Mouse (Mus musculus) Patski (cell line): ENCODE data around the gene Abr. TPM values are rescaled to one million over a fixed set of nuclear protein-coding genes. Genes with fewer than 3 reads are reported as not detected.
A peak's percentile ranks its signal among the peaks of the same experiment; 100 is the strongest.

Experiments
- ATAC-seq: fragments of 100-300 bp; one replicate; pipeline ENCODE4 v1.8.0; 2021
- CTCF ChIA-PET: fragments of 350-600 bp; sonication (Branson Sonifier 250); formaldehyde crosslinking; loops from one replicate; lab custom pipeline; 2022; ENCODE audit warnings: inconsistent platforms; lab: Charles Lee
- POLR2A ChIA-PET: fragments of 350-600 bp; sonication (Branson Sonifier 250); formaldehyde crosslinking; loops from one replicate; lab custom pipeline; 2022; ENCODE audit warnings: antibody characterized with exemption, inconsistent platforms; lab: Charles Lee
- DNase-seq: peaks from one replicate; pipeline ENCODE4 v3.0.0-alpha.2; 2011; ENCODE audit warnings: low read depth, low spot score
- H3K27me3 ChIP-seq: fragments of 371-371 bp; one replicate; pipeline ENCODE4 v1.5.1; 2021
- CTCF ChIP-seq: fragments of 100-300 bp; IDR thresholded peaks from one replicate; pipeline ENCODE4 v1.5.1; 2021
- in situ Hi-C: fragments of 300-500 bp; cut with MboI; formaldehyde crosslinking; loops from 3 replicates; pipeline ENCODE4 v1.11.1; 2018; ENCODE audit warnings: low pct_unique_long_range_greater_than_20kb, mixed read lengths
- polyA plus RNA-seq: library from polyadenylated mRNA; unstranded; gene quantifications from one replicate; pipeline ENCODE4 v1.2.3, GENCODE M21; 2021

The Abr gene
- polyA plus RNA-seq, 1 experiment from 2014 or later = 136 TPM

DNA sequence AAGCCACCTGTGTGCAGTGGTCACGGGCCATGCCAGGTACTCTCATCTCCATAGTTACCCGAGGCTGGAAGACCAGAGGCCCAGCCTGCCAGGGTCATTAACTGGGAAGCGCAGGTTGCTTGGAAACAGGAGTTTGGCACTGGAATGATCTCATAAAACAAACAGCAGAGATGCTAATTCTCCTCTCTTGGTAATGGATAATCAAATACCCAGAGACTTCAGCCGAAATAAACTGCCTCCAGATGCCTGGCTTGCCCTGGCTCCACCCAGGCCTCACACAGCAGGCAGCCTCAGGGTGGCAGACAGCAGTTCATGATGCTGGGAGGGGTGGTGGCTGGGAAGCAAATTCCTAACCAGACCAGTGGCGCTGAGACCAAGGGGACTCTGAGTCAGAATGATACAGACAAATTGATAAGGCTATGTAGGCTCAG, 145.0 kb downstream of the Abr start:
- ChIA-PET POLR2A (interaction anchor here (0.6 kb wide), 1 partner anchor 139 kb away, joined by 3 read pairs; no protein-coding TSS in a partner anchor), CTCF (no interaction called here)
- TF ChIP-seq CTCF = no peak
- DNase-seq (peak; percentile 76), ATAC-seq (peak; percentile 89)
- H3K27me3 ChIP-seq = no peaks in the 10 kb centered on the region
- in situ Hi-C loops = no loop called here

DNA sequence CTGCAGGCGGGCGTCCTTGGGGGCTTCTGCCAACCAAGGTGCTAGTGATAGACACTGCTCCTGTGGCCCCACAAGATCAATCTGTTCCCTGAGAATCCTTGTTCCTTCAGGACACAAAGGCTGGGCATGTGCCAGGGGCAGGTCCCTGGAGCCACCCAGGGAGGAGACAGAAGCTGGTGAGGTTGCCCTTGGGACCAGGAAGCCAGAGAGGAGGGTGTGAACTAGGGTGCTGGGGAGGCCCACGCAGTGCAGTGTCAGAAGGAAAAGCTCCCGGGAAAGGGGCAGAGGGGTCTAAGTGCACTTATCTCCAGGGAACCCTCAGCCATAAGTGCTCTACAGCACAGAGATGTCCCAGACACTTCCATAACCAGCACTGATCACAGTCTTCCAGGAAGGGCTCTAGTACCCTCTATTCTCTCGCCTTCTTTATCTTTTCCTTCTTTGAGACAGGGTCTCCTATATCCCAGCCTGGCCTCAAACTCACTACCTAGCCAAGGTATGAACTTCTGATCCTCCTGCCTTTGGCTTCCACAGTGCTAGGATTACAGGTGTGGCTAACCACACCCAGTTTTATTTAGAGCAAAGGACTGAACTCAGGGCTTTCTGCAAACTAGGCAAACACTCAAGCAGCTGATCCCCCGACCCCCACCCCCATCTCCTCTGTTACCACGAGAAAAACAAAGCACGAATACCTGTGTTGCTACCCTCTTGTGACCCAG, 145.6 kb downstream of the Abr start:
- no peaks in the 10 kb centered on the region for H3K27me3 ChIP-seq
- TF ChIP-seq CTCF = no peak
- in situ Hi-C loops = no loop called here
- ChIA-PET POLR2A (interaction anchor here (0.6 kb wide), 1 partner anchor 140 kb away, joined by 3 read pairs; no protein-coding TSS in a partner anchor), CTCF (no interaction called here)
- no peak for DNase-seq
- ATAC-seq = no peak

DNA sequence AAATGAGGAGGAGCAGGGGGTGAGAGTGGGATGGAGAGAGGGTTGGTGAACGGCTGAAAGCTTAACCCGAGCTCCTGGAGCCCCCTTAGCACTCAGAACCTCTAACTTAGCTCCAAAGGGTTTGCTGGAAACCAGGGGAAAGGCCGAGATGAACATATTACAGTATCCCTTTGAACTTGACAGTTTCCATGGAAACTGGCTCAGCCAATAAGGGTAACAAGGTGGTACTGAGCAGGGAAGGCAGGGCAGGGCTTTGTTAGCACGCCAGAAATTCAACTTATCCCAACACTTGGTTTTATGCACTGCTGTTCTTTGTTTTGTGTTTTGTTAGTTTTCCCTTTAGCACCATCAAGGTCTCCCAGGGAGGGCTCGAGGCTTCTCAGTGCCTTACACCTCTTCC, 149.5 kb downstream of the Abr start:
- DNase-seq = no peak
- ATAC-seq = no peak
- CTCF ChIA-PET = interaction anchor here (1.0 kb wide), 2 partner anchors 18 to 95 kb away, joined by 3 to 4 read pairs; no protein-coding TSS in a partner anchor
- H3K27me3 ChIP-seq = no peaks in the 10 kb centered on the region
- POLR2A ChIA-PET = no interaction called here
- TF ChIP-seq CTCF = no peak
- in situ Hi-C loops = no loop called here

DNA sequence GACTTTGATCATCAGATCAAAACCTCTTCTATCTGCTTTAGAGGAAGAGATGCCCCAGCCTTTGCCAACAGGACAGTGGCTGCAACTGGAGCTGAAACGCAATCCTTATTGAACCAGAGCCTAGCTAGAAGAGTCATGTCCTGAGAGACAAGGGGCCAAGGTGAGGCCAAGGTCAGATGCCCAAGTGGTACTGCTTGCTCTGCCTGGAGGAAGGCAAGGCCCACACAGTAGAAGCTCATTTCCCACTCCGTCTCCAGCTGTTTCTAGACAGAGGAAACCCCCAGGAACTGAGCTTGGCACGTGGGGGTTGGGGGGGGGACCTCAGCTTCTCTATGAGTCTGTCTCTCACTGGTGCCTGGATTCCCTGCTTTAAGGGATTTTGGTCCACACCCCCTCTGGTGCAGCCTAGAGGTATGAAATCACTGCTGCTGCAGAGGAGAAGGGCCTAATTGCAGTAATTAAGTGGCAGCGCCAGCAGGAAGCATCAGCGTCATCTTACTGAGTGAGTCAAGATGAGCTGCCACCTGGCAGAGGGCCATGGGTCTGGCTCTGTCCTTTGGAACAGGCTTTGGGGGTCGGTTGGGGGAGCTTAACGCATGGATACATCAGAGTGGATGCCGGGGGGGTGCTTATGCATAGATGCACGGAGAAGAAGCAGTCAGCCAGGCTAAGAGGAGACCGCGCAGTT, 152.7 kb downstream of the Abr start:
- no peaks in the 10 kb centered on the region for H3K27me3 ChIP-seq
- TF ChIP-seq CTCF = no peak
- ATAC-seq = peak; percentile 70
- DNase-seq = peak; percentile 92
- POLR2A ChIA-PET = interaction anchor here (0.8 to 1.3 kb wide), 3 partner anchors 13 to 26 kb away, joined by 3 to 4 read pairs (median 3); no protein-coding TSS in a partner anchor
- in situ Hi-C loops = no loop called here
- CTCF ChIA-PET = interaction anchor here (0.5 to 6.4 kb wide), 8 partner anchors 8 to 196 kb away, joined by 3 to 34 read pairs (median 4); no protein-coding TSS in a partner anchor

DNA sequence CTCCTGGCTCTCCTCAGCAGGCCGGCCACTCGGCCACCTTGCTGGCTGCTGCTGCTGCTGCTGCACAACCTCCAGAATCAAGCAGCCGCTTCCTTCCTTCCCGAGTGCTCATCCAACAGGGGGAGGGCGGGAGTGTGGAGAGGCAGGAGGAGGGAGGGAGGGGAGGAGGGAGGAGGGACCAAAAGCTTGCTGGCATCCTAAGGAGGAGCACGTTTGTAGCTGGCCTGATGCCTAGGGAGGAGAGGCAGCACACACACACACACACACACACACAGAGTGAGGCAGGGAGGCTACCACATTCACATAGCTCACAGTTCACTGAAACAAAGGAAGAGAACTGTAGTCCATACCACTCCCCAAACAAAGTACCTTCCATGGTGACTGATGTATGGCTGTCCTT, 153.8 kb downstream of the Abr start:
- no peaks in the 10 kb centered on the region for H3K27me3 ChIP-seq
- ChIA-PET POLR2A (interaction anchor here (0.6 kb wide), 1 partner anchor 13 kb away, joined by 3 read pairs; no protein-coding TSS in a partner anchor), CTCF (interaction anchor here (2.2 to 6.4 kb wide), 2 partner anchors 12 to 13 kb away, joined by 6 to 34 read pairs; no protein-coding TSS in a partner anchor)
- ATAC-seq (no peak), DNase-seq (no peak)
- no peak for TF ChIP-seq CTCF
- in situ Hi-C loops = no loop called here

DNA sequence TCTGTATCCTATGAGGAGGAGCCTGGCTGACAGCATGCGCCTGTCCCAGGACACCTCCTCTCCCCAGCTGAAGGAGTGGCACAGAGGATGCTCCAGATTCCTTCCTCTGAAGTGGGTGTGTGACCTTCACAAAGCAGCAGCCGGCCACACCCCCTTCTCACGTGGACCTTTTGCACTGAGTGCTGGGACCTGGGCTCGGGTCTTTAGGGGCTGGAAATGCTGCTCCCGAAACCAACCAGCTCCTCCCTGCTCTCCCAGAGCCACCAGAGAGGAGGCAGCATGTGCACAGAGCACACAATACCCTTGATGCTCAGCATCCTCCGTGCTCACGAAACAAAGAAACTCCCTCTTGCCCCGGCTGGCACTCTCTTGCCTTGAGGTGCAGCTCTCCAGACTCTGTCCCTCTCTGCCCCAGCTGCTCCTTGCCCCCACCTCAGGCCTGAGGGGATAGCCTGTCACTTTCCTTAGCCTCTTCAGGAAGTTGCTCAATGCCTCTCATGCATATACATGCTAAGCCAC, 154.6 kb downstream of the Abr start:
- no peaks in the 10 kb centered on the region for H3K27me3 ChIP-seq
- ATAC-seq = no peak
- in situ Hi-C loops = no loop called here
- ChIA-PET POLR2A (no interaction called here), CTCF (interaction anchor here (6.4 kb wide), 1 partner anchor 12 kb away, joined by 34 read pairs; no protein-coding TSS in a partner anchor)
- no peak for DNase-seq
- no peak for TF ChIP-seq CTCF

DNA sequence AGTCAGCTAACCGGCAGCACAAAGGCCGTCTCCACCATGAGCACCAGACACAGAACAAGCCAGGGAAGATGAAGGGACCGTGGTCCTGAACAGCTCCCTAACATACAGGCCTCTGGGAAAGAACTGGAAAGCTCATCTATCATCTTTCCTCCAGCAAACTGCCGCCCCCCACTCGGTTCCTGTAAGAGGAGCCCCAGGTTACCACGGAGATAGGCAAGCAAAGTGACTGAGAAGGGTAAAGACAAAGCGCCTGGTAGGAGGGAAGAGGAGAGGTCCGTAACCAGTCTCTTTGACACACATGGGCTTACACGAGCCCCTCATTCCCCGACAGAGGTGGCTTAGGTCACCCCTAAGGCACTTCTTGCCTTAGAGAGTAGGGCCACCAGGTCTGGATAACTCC, 155.0 kb downstream of the Abr start:
- in situ Hi-C loops = no loop called here
- TF ChIP-seq CTCF = no peak
- ChIA-PET CTCF (interaction anchor here (1.2 to 6.4 kb wide), 2 partner anchors 12 to 39 kb away, joined by 4 to 34 read pairs; no protein-coding TSS in a partner anchor), POLR2A (no interaction called here)
- DNase-seq (no peak), ATAC-seq (no peak)
- no peaks in the 10 kb centered on the region for H3K27me3 ChIP-seq

DNA sequence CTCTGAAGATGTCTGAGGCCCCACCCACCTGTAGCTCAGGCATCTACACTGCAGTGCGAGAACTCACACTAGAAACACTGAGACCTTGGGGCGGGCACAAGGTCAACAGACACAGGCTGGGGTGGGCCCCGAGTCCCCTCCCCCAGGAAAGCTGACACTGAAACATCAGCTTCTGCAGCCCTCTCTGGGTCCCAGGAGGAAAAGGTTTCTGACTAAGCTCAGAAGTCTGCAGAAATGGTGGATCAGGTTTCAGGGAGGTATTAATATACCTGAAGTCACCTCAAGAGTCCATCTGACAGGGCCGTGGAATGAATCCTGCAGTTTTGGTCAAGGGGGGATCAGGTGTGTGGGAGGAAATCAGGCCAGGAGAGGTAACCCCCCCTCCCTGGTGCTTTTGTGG, 156.2 kb downstream of the Abr start:
- CTCF ChIA-PET = interaction anchor here (1.2 to 6.4 kb wide), 2 partner anchors 10 to 40 kb away, joined by 4 to 34 read pairs; no protein-coding TSS in a partner anchor
- ATAC-seq (no peak), DNase-seq (no peak)
- no peak for TF ChIP-seq CTCF
- in situ Hi-C loops = no loop called here
- no peaks in the 10 kb centered on the region for H3K27me3 ChIP-seq
- POLR2A ChIA-PET = no interaction called here

DNA sequence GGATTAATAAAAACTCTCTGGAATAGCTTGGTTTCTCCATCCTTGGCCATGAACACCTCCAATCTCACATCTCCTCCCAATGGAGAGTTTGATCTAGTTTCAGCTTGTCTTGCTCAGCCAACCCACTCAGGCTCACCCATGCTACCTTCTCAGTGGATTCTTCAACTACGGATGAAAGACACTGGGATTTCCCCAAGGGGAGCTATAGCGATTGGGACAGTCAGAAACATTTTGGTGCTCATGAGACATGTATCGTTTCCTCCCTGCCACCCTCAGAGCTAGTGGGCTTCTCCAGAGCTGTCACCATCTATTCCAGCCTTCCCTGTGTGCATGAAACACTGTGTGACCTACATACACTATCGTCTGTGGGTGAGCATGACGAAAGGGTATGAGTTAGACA, 160.4 kb downstream of the Abr start:
- POLR2A ChIA-PET = no interaction called here
- in situ Hi-C loops = no loop called here
- ATAC-seq (no peak), DNase-seq (no peak)
- TF ChIP-seq CTCF = no peak
- CTCF ChIA-PET = interaction anchor here (1.0 to 1.7 kb wide), 3 partner anchors 9 to 40 kb away, joined by 3 read pairs; no protein-coding TSS in a partner anchor
- no peaks in the 10 kb centered on the region for H3K27me3 ChIP-seq

DNA sequence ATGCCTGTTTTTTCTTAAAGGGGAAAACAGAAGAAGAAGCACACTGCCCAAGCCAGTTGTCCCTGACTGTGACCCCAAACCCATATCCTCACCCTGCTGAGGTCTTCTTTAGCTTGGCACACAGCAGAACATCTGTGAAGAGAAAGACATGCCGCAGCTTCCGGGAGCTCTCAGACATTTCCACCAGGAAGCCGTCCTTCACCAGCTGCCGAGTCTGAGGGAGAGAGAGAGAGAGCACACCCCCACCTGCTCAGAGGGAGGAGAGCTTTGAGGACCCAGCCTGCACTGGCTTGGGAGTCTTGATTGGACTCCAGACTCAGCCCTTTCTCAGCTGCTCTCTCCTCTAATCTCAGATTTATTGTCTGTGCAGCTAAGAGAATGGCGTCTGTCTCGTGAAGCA, 160.9 kb downstream of the Abr start:
- POLR2A ChIA-PET = interaction anchor here (0.6 kb wide), 1 partner anchor 29 kb away, joined by 3 read pairs; no protein-coding TSS in a partner anchor

More for the DNA sequence above, 160.9 kb downstream of the Abr start:
- CTCF ChIA-PET = interaction anchor here (1.0 to 1.7 kb wide), 3 partner anchors 9 to 40 kb away, joined by 3 read pairs; no protein-coding TSS in a partner anchor
- no peak for TF ChIP-seq CTCF
- ATAC-seq (no peak), DNase-seq (no peak)
- in situ Hi-C loops = no loop called here
- no peaks in the 10 kb centered on the region for H3K27me3 ChIP-seq
